Mouse (Mus musculus): ENCODE results near the gene Tmem192. TPM values are rescaled to one million over a fixed set of nuclear protein-coding genes. Genes with fewer than 3 reads are reported as not detected.

Tmem192 gene
- polyA plus RNA-seq, 1 experiment, result 0.56 TPM

GRCm38 (mm10) chr8:65018423-65018822, 71.4 kb downstream of the Tmem192 start, which contains the start of the genes Trim61 and Trim60:
Gene Trim61, minus strand, starts transcription at chr8:65018523.
Gene Trim60, minus strand, starts transcription at chr8:65018584.
- Histone ChIP-seq H3K9me3 (ENCODE audit: control insufficient read depth, low read length) (peaks cover 38% of the 10 kb centered on the region), H3K4me3 (replicated peaks) (no peak within 1 kb of the TSS), H3K27me3 (ENCODE audit: control insufficient read depth) (no peaks in the 10 kb centered on the region), H3K36me3 (ENCODE audit: control insufficient read depth) (no peaks in the 10 kb centered on the region), H3K4me1 (ENCODE audit: control insufficient read depth) (no peaks in the 10 kb centered on the region)
- no peak for TF ChIP-seq TAL1 (IDR thresholded peaks at IDR 0.05; ENCODE audit: low read length)
- no peak for TF ChIP-seq GATA1 (IDR thresholded peaks at IDR 0.05; ENCODE audit: low read length)

Other genes with a start within 250 kb of the Tmem192 start
- 0.06 and 0.11 TPM in 2 replicates for gene Msmo1, start 213.4 kb upstream of the Tmem192 start, polyA plus RNA-seq (2012)
- 0.04 TPM in 1 of 2 replicates, not detected in the other for gene Klhl2, start 97.2 kb upstream of the Tmem192 start, polyA plus RNA-seq (2012)
- not detected in 2 replicates for gene Trim75, start 40.6 kb downstream of the Tmem192 start, polyA plus RNA-seq (2012)
- gene Trim61, start 71.3 kb downstream of the Tmem192 start, polyA plus RNA-seq (2012), result not detected in 2 replicates
- 0.03 TPM in 1 of 2 replicates, not detected in the other for gene Trim60, start 71.4 kb downstream of the Tmem192 start, polyA plus RNA-seq (2012)
- not detected in 2 replicates for gene Apela, start 90.2 kb downstream of the Tmem192 start, polyA plus RNA-seq (2012)
- gene Gm10663, start 127.8 kb downstream of the Tmem192 start, polyA plus RNA-seq (2012), result not detected in 2 replicates
- not detected in 2 replicates for gene BC030870, start 182.4 kb downstream of the Tmem192 start, polyA plus RNA-seq (2012)

Measured in erythroblast, embryonic 14.5 days (primary cell).